Mouse (Mus musculus): Measurements from ENCODE around the gene Sgsm1.

The Sgsm1 gene

GRCm38 (mm10) chr5:113215610-113216011 is 95.0 kb downstream of the Sgsm1 start:
- no peak for DNase-seq

- no peak for DNase-seq
These were observed 96.1 kb downstream of the Sgsm1 start for GRCm38 (mm10) chr5:113214455-113214854.

GRCm38 (mm10) chr5:113214041-113214440 is 96.5 kb downstream of the Sgsm1 start:
- DNase-seq, result no peak

GRCm38 (mm10) chr5:113212156-113212835 is 98.3 kb downstream of the Sgsm1 start:
- DNase-seq, result no peak

- DNase-seq, result no peak
These were observed 100.3 kb downstream of the Sgsm1 start for GRCm38 (mm10) chr5:113210314-113210713.

GRCm38 (mm10) chr5:113209898-113210297 is 100.7 kb downstream of the Sgsm1 start:
- DNase-seq, result no peak

- DNase-seq, result no peak
These were observed 101.2 kb downstream of the Sgsm1 start for GRCm38 (mm10) chr5:113209401-113209750.

GRCm38 (mm10) chr5:113208622-113209400 is 101.8 kb downstream of the Sgsm1 start:
- DNase-seq, result peak; percentile 75 to 81

- no peak for DNase-seq
These were observed 102.5 kb downstream of the Sgsm1 start for GRCm38 (mm10) chr5:113208048-113208447.

GRCm38 (mm10) chr5:113206670-113207352 is 103.8 kb downstream of the Sgsm1 start:
- DNase-seq, result no peak

- no peak for DNase-seq
These were observed 106.4 kb downstream of the Sgsm1 start for GRCm38 (mm10) chr5:113204193-113204592.

- DNase-seq, result no peak
These were observed 110.8 kb downstream of the Sgsm1 start for GRCm38 (mm10) chr5:113199772-113200134.

- no peak for DNase-seq
These were observed 111.3 kb downstream of the Sgsm1 start for GRCm38 (mm10) chr5:113199126-113199771.

GRCm38 (mm10) chr5:113196916-113197794 is 113.4 kb downstream of the Sgsm1 start:
- DNase-seq, result no peak

- peak; percentile 43 to 53 for DNase-seq
These were observed 114.7 kb downstream of the Sgsm1 start for GRCm38 (mm10) chr5:113195907-113196306.

GRCm38 (mm10) chr5:113195451-113195850 is 115.1 kb downstream of the Sgsm1 start:
- no peak for DNase-seq

- DNase-seq, result no peak
These were observed 116.8 kb downstream of the Sgsm1 start for GRCm38 (mm10) chr5:113193762-113194161.
